Mouse (Mus musculus) brain, adult 2 months (tissue): ENCODE measurements around the gene Proca1.
A peak's percentile ranks its signal among the peaks of the same experiment; 100 is the strongest.

ENCODE experiments used
- DNase-seq: peaks from one replicate; pipeline ENCODE4 v3.0.0; 2011; ENCODE audit warnings: low read depth, low spot score

The Proca1 gene

DNA sequence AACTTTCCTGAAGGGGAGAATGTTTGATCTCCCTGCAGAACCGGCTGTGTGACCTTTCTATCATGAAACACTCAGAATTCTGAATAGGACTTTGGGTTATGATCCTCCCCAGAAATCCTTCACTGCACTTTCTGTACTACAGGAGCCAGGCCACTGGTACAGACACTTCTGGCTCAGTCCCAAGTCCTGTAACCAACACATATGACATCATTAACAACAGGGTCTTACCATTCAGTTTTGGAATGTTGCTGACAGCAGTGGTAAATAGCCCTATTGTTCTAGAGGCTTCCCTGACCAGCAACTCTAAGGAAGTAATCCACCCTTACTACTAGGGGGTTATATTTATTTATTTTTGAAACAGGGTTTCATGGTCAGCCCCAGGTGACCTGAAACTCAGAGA is at the start of gene Proca1:
TSS of gene Proca1 (plus strand) at position 280 of the 400 bp plus-strand sequence.
- no peak for DNase-seq

DNA sequence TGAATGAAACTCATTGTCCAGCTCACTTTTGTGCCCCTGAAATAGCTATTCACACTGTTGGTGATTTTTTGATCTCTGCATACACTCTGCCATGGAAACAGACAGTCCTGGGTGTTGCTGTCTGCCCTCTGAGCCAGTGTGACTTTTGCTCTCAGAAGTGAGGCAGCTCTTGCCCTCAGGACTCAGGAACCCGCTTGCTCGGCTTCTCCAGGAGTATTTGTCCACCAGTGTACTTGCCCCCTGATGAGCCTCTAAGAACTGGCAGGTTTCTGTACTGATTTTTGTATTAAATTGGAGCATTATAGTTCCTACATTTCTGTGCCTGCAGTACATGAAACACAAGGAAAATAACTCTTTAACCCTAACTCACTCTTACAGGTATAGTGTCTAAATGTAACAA is 49.7 kb upstream of the Proca1 start:
- no peak for DNase-seq

DNA sequence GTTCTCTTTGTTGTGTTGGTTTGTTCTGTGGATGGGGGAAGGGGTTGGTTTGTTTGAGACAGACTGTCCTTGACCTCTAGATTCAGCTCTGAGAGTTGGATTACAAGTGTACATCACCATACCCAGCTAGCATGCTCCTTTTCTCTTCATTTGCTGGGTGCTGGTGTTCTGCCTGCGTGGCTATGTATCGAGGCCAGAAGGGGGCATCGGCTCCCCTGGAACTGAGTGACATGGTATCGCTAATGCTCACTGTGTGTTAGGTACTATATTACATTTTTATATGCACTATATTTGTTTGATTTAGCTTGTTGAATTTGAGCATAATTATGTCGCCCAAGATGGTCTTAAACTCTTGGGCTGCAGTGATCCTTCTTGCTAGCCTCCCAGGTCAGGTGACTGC is 47.0 kb upstream of the Proca1 start:
- DNase-seq: no peak

DNA sequence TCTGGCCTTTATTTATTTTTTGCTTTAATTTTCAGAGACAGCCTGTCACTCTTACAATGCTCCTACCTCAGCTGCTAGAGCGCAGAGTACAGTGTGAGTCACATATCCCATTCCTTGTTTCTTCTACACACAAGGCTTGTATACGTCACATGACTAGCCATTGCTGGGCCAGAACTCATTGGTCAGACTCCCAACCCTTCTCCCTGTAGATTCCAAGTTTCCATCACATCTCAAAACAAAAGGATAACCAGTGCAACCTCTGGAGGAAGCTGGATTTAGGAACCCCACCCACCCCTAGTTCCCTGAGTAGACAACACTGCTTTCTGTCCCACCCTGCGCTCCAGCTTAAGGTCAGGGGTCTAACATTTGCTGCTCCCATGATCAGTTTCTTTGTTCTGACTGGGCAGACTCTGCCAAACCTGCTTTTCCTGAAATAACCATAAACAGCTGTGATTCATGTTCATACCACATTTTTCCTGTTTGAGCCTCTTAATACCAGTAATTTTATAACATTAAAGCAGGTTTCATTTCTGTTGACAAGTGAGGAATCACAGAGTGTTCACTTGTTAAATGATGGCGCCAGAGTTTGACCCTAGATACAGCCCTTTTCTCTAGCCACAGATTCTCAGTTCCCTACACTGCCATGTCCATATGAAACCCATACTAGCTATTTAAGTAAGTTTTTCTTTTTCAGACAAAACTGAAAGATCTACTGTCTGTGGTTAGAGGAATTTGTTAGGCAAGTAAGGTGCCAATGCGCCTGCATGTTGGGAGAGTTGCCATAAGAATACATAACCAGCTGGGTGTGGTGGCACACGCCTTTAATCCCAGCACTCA is 46.3 kb upstream of the Proca1 start:
- no peak for DNase-seq

DNA sequence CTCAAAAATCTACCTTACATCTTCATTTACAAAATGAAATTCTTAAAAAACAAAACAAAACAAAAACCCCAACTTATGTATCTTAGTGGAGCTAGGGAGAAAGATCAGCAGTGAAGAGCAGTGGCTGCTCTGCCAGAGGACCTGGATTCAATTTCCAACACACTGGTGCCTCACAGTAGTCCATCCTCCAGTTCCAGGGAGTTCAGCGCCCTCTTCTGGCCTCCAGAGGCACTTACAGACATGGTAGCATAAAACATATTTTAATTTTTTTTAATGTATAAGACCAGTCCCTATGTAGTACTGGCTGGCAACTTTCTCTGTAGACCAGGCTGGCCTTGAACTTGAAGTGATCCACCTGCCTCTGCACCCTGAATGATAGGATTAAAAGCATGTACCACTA is 42.0 kb upstream of the Proca1 start:
- no peak for DNase-seq

DNA sequence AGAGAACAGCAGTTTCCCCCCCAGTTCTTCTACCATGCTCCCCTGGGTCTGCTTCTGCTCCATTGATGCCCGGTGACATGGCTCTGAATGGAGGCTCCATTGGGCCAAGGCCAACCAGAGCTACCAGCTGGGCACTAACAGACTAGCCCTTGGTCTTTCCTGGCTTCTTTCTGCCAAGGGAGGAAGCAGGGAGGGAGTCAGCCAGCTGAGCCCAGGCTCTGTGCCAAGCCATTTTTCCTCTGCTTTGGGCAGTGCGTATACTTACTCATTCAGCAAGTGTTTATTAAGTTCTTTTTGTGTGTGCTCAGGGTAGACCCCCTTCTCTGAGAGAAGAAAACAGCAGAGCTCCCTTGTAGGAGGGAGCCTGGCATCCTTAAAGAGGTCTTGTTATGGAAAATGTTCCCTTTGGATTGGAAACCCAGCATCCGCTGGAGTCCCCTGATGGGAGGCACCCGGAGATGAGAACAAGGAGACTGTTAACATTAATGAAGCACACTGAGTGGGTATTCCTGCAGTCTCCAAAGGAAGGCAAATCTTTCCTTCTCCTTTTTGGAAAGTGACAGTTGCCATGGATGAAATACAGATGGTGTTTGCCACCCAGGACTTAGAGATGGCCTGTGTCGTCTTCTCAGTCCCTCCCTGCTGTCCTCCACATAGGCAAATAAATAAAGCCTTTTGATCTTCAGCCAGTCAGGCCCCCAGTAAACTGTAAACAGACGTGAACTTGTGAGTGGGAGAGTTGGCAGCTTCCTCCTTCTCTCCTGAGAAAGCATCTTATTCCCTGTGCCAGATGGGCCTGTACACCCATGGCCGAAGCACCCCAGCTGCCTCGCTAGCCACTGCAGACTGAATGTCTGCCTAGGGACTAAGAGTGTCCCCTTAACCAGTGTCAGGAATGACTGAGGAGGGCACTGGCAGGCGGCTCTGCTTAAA is 40.6 kb upstream of the Proca1 start:
- peak; percentile 96 for DNase-seq

DNA sequence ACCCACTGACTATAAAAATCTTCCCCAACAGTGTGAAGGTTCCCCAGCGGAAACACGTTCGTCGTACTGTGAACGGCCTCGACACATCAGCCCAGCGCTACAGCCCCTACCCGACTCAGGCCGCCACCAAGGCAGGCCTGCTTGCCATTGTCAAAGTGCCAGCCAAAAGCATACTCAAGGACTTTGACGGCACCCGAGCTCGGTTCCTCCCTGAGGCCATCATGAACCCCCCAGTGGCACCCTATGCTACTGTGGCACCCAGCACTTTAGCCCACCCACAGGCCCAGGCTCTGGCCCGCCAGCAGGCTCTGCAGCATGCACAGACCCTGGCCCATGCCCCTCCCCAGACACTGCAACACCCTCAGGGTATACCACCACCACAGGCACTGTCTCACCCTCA is 39.4 kb upstream of the Proca1 start:
- no peak for DNase-seq

DNA sequence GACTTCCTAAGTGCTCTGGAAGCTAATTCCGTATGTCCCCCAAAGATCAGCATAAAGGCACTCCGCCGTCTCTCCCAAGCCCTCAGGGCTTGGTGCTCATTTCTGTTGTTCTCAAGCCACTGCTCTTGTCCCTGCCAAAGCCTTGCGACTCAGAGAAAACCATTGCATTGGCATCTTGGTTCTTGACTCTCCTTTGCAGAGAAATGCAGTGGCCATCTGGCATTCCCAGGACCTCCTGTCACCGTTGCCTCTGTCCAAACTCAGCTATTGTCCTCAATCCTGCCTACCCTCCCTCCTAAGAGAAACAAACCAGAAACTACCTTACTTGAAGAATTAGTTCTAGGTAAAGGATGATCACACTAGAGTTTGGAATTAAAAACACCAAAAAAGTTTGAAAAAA is 37.5 kb upstream of the Proca1 start:
- DNase-seq: no peak

DNA sequence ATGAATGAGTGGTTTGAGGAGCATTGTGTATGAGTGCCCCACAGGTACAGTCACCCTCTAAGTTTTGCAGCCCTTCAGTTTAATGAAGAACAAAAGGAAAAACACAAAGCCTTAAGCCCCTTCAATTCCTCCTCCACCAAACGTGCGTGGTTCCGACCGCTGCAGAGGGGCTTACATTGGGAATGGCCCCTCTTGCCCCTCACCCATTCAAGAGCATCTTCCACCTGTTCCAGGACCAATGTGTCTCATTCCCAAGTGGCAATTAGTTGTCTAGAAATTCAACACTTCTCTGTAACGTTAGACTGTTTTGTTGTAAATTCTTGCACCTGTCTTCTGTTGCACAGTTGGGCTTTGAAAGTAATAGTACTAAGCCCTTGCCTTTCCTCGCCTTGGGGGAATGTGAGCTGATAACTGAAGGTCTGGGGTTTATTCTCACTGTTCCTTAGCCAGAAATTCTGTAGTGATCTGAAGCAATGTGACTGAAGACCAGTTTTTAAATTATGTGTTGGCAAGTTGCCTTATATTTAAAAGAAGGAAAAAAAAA is 37.0 kb upstream of the Proca1 start:
- DNase-seq: no peak

DNA sequence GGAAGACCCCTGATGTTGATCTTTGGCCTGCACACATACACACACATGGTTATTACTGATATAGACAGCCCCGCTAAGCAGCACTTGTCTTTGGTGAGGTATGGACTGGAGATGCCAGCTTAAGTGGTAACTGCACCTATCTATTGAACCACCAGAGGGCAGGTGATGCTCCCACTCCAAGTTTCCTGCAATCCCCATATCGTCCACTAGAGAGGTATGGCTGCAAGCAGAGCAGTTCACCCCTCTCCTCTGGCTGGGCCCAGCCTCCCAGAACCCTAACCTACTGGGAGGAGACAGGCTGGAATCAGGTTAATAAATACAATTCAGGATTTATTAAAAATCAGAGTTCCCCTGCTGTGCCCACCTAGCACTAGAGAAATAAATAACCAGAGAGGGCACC is 34.1 kb upstream of the Proca1 start:
- peak; percentile 96 for DNase-seq

DNA sequence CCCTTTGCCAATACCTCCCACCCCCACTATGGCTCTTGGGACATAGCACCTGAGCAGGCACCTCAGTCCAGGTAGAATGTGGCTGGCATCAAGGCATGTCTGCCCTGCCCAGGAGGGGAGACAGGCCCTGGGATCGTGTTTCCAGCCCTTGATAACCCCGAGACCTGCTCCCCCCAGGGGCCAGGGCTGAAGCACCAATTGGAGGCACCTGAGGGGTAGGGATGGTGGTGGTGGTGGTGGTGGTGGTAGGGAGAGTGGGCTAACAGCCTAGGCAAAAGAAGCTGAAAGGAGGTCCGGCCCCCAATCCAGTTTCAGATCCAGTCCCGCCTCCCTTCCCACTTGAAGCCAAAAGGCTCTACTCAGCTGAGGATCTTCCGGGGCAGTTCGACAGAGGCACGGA is 33.6 kb upstream of the Proca1 start:
- DNase-seq: no peak

DNA sequence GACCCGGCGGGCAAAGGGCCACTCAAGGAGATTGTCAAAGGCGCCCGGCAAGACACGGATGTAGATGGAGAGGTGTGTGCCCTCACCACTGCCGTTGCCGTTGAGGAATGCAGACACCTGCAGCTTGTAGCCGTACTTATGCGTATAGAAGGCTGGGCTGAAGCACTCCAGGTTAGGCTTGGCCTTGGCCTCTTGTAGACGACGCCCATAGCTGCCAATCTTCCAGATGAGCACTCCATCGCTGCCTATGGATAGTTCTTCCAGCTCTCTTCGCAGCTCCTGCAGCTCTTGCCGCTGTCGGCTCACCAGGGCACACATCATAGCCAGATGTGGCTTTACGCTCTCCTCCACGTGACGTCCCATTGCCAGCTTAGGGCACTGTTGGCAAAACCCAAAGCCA is 33.0 kb upstream of the Proca1 start:
- DNase-seq: no peak

DNA sequence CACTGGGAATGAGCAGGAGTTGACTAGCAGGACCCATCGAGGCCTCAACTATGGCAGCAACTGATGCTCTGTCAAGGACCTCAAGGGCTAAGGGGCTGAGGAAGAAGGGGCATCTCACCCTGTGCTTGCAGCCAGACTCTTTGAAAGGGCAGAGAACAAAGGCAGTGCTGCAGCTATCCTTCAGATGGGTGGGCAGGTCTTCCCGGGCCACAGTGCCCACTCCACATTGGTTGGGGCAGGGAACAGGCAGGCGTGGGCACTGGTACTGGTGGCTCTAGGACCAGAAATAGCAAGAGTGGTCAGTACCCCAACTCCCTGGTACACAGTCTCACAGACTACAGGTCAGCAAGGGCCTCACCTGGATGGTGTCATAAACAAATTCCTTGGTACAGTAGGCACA is 32.5 kb upstream of the Proca1 start:
- no peak for DNase-seq

DNA sequence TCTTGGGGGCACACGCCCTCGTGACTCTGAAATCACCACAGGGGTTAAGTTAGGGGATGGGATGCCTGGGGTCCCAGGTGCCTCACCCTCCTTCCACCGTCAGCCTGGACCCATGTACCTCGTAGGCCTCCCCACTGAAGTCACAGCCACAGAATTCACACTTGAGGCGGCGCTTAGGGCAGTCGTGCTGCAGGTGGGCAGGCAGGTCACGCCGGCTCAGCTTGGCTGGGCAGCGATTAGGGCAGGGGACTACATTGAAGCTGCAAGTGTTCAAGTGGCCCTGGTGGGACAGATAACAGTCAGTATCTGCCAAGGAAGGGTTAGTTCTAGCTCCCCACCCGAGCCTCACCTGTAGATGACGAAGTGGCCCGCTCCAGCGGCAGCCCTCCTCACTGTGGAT is 32.0 kb upstream of the Proca1 start:
- no peak for DNase-seq

DNA sequence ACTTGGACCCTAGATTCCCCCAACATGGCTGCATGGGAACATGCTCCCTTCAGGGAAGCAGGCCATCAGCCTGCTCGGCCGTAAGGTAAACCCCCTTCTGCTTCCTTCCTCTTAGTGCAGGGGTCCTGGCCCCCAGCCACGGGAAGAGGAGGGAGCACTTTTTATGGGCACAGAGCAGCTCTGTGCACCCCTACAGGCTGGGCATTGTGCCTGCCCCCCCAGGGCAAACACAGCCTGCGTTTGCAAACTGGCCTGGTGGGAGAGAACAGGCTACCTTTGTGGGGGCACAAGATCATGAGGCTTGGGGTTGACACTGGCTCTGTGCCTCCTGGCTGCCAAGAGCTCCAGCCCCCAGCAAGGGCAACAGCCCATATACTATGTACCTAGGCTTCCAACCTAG is 31.2 kb upstream of the Proca1 start:
- peak; percentile 43 for DNase-seq

DNA sequence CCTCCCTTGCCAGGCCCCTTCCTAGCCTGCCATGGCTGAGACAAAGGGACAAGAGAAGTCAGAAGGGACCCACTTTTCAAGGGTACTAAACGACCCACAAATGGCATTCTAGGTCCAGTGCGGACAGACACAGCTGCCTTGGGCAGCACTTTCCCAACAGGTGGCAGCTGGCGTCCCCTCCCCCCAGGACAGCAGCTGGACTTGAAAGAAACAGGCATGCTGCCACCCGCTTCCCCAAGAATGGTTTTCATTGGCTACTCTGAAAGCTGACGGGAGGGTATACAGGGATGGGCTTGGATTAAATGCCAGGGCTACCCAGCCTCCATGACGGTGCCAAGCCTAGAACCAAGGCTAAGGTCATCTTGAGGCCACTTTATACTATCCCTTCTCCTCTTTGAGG is 30.7 kb upstream of the Proca1 start:
- DNase-seq: peak; percentile 65

DNA sequence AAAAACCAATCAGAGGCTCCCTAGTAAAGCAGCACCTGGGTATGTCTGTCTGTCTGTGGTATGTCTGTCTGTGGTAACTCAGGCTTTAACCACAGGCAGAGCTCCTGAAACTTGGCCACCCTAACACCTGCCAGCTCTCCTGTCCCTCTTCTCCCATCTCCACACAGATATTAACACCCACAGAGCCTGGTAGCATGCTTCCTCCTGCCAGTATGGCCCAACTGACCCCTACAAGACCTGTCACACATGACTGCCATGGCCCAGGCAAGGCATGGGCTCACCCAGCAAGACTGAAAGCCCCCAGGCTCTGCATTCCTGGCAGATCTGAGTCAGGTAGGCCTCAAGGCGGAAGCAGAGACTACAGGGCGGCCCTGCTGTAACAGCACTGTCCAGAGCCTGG is 30.1 kb upstream of the Proca1 start:
- DNase-seq: no peak

DNA sequence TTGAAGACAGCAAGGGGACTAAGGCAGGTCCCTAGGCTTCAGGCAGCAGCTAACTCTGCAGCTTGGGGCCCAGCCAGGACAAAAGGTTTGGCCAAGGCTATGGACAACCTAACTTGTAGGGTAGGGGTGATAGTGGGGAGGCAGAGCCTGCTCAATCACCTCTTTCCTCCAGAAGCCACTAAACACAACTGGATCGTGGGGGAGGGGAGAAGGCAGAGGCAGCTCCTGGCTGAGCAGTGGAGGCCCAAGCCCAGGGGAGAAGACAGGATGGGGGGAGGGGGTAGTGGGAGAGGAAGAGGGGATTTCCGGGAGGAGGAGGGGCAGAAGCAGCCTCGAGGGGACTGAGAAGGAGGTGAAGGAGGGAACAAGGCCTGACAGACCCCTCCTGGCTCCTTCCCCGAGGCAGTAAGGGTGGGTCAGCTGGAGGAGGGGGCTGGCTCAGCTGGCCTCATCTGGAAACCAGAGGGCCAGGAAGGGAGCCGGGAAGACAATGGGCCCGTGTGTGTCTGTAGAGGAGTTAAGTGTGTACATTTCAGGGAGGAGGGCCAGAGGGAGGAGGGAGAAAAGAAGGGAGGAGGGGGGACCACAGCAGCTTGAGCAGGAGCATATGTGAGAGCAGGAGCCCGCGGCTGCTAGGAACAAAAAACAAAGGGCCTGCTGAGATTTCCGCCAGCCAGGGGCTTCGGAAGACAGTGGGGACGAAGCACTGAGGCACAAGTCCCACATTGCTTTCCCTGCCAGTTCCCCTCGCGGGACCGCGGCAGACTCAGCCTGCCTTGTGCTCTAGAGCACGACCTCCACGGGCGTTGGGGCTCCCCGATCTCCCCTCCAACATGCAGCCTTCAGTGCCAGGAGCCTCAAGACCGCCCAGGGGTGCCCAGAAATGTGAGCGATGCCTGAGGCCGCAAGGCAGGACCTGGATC is 29.2 kb upstream of the Proca1 start:
- DNase-seq: peak; percentile 58

DNA sequence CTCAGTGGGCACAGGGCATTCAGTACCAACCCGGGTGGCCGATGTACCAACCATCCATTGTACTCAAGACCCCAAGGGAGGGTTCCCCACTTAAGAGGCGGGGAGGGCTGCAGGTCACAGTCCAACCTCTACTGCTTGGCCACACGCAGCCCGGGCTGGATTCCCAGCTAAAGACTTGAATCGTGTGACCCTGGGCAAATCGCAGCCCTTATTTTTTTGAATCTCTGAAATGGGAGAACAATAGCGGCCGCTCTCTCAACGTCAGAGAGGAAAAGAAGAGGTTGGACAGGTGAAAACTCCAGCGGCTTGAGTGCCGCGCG is 28.6 kb upstream of the Proca1 start:
- no peak for DNase-seq

DNA sequence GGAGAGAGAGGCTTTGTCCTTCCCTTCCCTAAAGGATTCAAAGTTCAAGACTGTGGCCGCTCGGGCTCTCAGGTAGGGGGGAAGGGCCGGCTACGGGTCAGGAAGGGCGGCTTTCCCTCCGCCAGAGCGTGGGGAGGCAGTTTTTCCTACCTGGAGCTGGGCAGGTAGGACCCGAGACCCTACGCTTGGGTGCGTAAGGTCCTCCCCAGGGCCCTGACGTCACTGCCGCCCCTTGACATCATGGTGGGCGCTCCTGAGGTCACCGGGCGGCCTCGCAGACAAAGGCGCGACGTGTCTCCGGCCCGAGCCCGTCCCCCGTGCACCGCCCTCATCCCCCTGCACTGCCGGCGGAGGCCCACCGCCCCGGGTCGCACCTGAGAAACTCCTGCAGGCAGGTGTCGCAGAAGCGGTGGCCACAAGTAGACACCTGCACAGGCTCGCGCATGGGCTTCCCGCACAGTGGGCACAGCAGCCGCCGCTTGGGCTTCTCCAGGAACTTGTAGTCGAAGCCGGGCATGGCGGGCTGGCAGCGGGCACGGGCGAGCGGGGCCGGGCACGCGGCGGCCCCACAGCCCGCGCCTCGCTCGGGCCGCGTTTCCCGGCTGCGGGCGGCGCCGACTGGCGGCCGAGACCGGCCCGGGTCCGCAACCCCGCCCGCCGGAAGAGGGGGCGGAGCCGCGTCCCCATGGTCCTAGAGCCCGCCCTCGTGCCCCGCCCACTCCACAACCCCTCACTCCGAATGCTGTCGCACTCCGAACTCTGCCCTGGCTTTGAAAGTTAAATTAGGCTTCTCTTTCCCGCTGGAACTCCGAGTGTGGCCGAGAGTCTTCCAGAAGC is 28.1 kb upstream of the Proca1 start, which contains the start of gene Traf4:
TSS of gene Traf4 (minus strand) at position 666 of the 837 bp plus-strand sequence.
- DNase-seq: peak; percentile 82

DNA sequence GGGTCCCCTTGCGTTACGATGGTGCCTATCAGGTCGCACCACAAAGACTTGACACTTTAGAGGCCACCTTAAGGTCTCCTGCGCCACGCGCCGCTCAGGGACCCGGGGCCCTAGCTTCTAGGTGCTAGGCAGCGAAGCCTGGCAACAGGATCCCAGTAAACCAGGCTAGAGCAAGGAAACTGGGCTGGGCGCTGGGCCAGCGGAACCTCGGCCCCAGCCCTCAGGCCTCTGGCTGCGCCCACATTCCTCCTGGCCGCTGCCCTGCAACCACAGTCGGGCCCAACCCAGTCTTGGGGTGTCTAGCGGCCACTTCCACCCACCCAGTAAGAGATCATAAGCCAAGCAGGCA is 27.5 kb upstream of the Proca1 start:
- DNase-seq: no peak
